Mouse (Mus musculus): ENCODE data around the gene Wwp2. TPM values are rescaled to one million over a fixed set of nuclear protein-coding genes. Genes with fewer than 3 reads are reported as not detected.

Gene Wwp2
- total RNA-seq, 2 experiments from 2014 or later = 22.5 to 25.8 TPM

Small RNA genes lying within 50 kb of the gene (microRNA-seq; reads per million reads assigned to microRNA genes)
- gene Mir140 = 5,909 to 12,093 reads per million in 2 experiments

Other genes starting within 250 kb of the Wwp2 start
- 10 to 100 TPM; 18.4 to 23.1 TPM for gene Nfat5, start 142.9 kb upstream of the Wwp2 start, total RNA-seq (2021)
- 10 to 100 TPM; 45.5 to 61.4 TPM for gene Nqo1, start 33.2 kb upstream of the Wwp2 start, total RNA-seq (2021)
- 10 to 100 TPM; 22.6 to 23.1 TPM for gene Nob1, start 11.3 kb upstream of the Wwp2 start, total RNA-seq (2021)
- 100 to 1,000 TPM in 1 of 2 experiments, 10 to 100 TPM in 1; 99.4 to 103 TPM for gene Psmd7, start 152.1 kb downstream of the Wwp2 start, total RNA-seq (2021)

All from heart, adult 18-20 months (tissue).